Mouse (Mus musculus): Measurements from ENCODE around the gene Prpf38b. TPM values are rescaled to one million over a fixed set of nuclear protein-coding genes. Genes with fewer than 3 reads are reported as not detected.

The Prpf38b gene
- 57.8 and 58.1 TPM in 2 replicates for polyA plus RNA-seq (2014; fragmentation: Nextera tagmentation; extraction: Ambion mirVana)

DNA sequence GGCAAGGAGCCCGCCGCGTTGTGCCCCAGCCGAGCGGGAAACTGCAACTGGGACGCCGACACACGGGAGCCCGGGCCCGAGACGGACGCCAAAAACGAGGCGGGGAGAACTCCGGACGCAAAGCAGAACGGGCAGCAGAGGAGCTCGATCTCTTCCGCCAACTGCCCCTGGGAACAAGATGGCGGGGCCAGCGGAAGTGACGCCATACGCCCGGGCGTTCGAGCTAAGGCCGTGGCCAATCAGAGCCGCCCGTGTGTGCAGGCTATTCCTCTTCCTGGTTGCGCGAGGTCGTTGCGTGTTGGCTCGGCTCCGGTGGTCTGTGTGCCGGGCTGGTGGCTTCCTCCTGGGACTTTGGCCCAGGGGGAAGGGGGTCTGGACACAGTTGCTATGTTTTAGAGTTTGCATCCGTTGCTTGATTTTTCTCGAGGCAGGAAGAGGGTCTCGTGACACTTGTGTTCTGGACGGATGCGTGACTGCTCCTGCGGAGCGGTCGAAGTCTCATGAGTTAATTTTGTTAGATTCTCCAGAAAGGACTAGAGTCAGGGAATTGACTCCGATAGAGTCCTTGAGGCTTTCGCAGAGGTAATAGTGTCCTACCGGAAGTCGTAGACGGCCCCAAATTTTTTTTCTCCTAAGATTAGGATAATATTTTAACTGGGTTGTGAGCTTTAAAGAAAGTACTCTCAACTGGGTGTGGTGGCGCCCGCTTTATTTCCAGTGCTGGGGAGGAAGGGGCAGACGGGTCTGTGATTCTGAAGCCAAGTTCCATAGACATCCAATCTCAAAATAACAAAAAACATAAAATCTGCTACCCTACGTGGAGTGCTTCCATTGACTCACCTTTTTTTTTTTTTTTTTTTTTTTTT is at the start of gene Prpf38b:
TSS of gene Prpf38b (minus strand) at position 180 of the 866 bp plus-strand sequence.
- Histone ChIP-seq H3K4me2 (ENCODE audit: low read depth, low read length) (peak within 1 kb of the TSS; percentile 89), H3K4me1 (ENCODE audit: control insufficient read depth, insufficient read depth, low read length) (peaks cover 8% of the 10 kb centered on the region), H3K9ac (ENCODE audit: low read depth, low read length) (peak within 1 kb of the TSS; percentile 92), H3K27ac (replicated peaks; ENCODE audit: low read depth, low read length) (peak within 1 kb of the TSS; percentile 99), H3K4me3 (ENCODE audit: low read depth, low read length) (peak within 1 kb of the TSS; percentile 91), H3K36me3 (ENCODE audit: control insufficient read depth, insufficient read depth, low read length) (peaks cover 16% of the 10 kb centered on the region), H3K27me3 (replicated peaks; ENCODE audit: control insufficient read depth, insufficient read depth, low read length) (no peaks in the 10 kb centered on the region), H3K9me3 (ENCODE audit: control insufficient read depth, low read length) (no peaks in the 10 kb centered on the region)
- ATAC-seq (ENCODE audit: low read depth) = peak; percentile 99
- WGBS = 1% methylated on average over 24 of the region's 53 CpGs
- DNase-seq (ENCODE audit: low spot score) = peak; percentile 99

DNA sequence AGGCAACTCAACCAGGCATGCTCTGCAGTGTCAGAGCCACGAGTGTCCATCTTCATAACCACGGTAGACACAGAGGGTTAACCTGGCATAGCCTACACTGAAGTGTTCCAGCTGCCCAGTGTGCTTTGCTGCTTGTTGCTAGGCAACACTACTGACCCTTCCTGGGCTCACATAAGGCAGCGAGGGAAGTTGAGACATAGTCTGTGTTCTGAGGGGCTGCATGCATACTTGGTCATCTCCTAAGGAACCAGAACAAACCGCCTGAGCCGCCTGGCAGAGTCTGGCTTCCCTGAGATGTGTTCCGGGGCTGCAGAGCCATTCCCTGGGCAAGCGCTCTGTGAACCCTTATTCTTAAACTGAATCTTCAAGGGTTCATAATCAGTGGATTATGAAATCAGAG is 49.7 kb upstream of the Prpf38b start:
- 0 out of 2 replicates have a peak, but pooled peaks cover 3% of the 10 kb centered on the region for H3K4me1 ChIP-seq (ENCODE audit: control insufficient read depth, insufficient read depth, low read length)
- no peak overlapping the region for H3K27ac ChIP-seq (replicated peaks; ENCODE audit: low read depth, low read length)
- no peaks in the 10 kb centered on the region for H3K36me3 ChIP-seq (ENCODE audit: control insufficient read depth, insufficient read depth, low read length)
- no peaks in the 10 kb centered on the region for H3K27me3 ChIP-seq (replicated peaks; ENCODE audit: control insufficient read depth, insufficient read depth, low read length)
- DNase-seq (ENCODE audit: low spot score) (no peak), ATAC-seq (ENCODE audit: low read depth) (peak; percentile 61; the same call in 1 of the 2 replicates)
- H3K9me3 ChIP-seq (ENCODE audit: control insufficient read depth, low read length) = no peaks in the 10 kb centered on the region
- no peak overlapping the region for H3K4me2 ChIP-seq (ENCODE audit: low read depth, low read length)
- WGBS = 39% methylated on average over 7 of the region's 7 CpGs
- H3K4me3 ChIP-seq (ENCODE audit: low read depth, low read length) = no peak overlapping the region
- no peak overlapping the region for H3K9ac ChIP-seq (ENCODE audit: low read depth, low read length)

DNA sequence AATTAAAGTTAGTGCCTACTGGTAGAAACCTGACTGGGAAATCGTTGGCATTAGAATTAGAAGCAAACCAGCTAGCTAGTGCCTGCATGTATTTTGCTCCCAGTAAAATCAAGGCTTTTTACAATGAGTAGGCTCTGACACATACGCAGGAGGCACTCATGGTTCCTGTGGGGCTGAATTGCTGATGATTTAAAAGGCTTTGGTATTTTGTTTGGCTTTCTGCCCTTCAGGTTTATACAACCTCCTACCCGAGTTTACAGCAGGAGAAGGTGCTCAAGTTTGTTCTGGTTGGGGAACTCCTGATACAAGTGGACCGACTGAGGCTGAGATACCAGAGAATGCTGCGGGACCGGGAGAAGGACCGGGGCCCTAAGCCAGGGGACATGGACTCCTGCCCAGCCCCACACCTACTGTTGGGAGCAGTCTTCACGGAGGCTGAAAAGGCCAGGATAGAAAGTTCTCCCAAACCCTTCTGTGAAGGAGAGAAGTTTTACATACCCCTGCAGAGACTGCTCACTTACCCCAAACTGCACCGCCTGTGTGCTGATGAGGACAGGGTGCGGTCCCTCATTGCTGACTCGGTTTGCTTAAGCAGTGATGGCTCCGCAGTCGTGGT is 48.3 kb upstream of the Prpf38b start:
- WGBS = 67% methylated on average over 13 of the region's 13 CpGs
- H3K27ac ChIP-seq (replicated peaks; ENCODE audit: low read depth, low read length) = no peak overlapping the region
- no peak overlapping the region for H3K9ac ChIP-seq (ENCODE audit: low read depth, low read length)
- H3K4me2 ChIP-seq (ENCODE audit: low read depth, low read length) = no peak overlapping the region
- ATAC-seq (ENCODE audit: low read depth) (no peak), DNase-seq (ENCODE audit: low spot score) (no peak)
- no peak overlapping the region for H3K4me3 ChIP-seq (ENCODE audit: low read depth, low read length)
- H3K9me3 ChIP-seq (ENCODE audit: control insufficient read depth, low read length) = no peaks in the 10 kb centered on the region
- no peaks in the 10 kb centered on the region for H3K27me3 ChIP-seq (replicated peaks; ENCODE audit: control insufficient read depth, insufficient read depth, low read length)
- H3K4me1 ChIP-seq (ENCODE audit: control insufficient read depth, insufficient read depth, low read length) = 0 out of 2 replicates have a peak, but pooled peaks cover 3% of the 10 kb centered on the region
- no peaks in the 10 kb centered on the region for H3K36me3 ChIP-seq (ENCODE audit: control insufficient read depth, insufficient read depth, low read length)

DNA sequence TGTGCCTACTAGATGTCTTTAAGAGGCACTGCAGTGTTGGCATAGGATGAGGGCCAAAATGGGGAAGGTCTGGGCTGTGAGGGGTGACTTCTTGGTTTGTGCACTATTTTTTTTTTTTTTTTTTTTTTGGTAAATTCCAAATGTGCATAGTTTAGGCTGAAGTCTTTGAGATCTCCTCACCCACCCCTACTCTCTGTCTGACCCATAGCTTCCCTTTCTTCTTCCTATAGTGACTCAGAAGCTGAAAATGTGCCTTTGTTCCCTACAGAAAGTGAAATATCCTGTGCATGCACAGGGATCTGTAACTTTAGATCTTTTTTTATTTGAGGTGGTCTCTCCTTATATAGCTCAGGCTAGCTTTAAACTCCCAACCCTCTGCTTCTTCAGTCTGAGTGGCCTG is 46.4 kb upstream of the Prpf38b start:
- no peaks in the 10 kb centered on the region for H3K36me3 ChIP-seq (ENCODE audit: control insufficient read depth, insufficient read depth, low read length)
- 0 out of 2 replicates have a peak, but pooled peaks cover 3% of the 10 kb centered on the region for H3K4me1 ChIP-seq (ENCODE audit: control insufficient read depth, insufficient read depth, low read length)
- no peak overlapping the region for H3K27ac ChIP-seq (replicated peaks; ENCODE audit: low read depth, low read length)
- no peaks in the 10 kb centered on the region for H3K27me3 ChIP-seq (replicated peaks; ENCODE audit: control insufficient read depth, insufficient read depth, low read length)
- H3K9me3 ChIP-seq (ENCODE audit: control insufficient read depth, low read length) = no peaks in the 10 kb centered on the region
- H3K4me2 ChIP-seq (ENCODE audit: low read depth, low read length) = no peak overlapping the region
- ATAC-seq (ENCODE audit: low read depth) = no peak
- H3K4me3 ChIP-seq (ENCODE audit: low read depth, low read length) = no peak overlapping the region
- DNase-seq (ENCODE audit: low spot score) = no peak
- H3K9ac ChIP-seq (ENCODE audit: low read depth, low read length) = no peak overlapping the region

DNA sequence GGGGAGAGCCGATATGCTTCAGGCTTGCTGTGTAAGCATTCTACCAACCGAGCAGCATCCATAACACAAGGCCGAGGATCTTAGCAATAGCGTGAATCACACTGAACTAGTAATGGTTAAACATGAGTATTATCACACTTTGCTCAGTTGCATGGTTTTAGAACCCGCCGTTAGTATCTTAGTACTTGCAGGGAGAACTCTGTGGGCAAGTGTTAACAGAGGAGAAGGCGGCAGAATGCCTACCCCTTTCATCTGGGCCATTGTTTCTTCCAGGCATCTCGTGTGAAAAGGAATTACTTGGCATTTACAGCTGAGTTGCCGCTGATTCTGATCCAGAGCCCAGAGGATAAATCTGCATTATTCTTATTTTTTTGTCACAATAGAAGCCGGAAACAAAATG is 29.5 kb upstream of the Prpf38b start:
- no peaks in the 10 kb centered on the region for H3K36me3 ChIP-seq (ENCODE audit: control insufficient read depth, insufficient read depth, low read length)
- no peak for DNase-seq (ENCODE audit: low spot score)
- no peak overlapping the region for H3K4me2 ChIP-seq (ENCODE audit: low read depth, low read length)
- H3K4me1 ChIP-seq (ENCODE audit: control insufficient read depth, insufficient read depth, low read length) = no peaks in the 10 kb centered on the region
- H3K4me3 ChIP-seq (ENCODE audit: low read depth, low read length) = no peak overlapping the region
- H3K9ac ChIP-seq (ENCODE audit: low read depth, low read length) = no peak overlapping the region
- H3K9me3 ChIP-seq (ENCODE audit: control insufficient read depth, low read length) = no peaks in the 10 kb centered on the region
- no peak overlapping the region for H3K27ac ChIP-seq (replicated peaks; ENCODE audit: low read depth, low read length)
- no peak for ATAC-seq (ENCODE audit: low read depth)
- H3K27me3 ChIP-seq (replicated peaks; ENCODE audit: control insufficient read depth, insufficient read depth, low read length) = no peaks in the 10 kb centered on the region
- WGBS = 88% methylated on average over 10 of the region's 10 CpGs

DNA sequence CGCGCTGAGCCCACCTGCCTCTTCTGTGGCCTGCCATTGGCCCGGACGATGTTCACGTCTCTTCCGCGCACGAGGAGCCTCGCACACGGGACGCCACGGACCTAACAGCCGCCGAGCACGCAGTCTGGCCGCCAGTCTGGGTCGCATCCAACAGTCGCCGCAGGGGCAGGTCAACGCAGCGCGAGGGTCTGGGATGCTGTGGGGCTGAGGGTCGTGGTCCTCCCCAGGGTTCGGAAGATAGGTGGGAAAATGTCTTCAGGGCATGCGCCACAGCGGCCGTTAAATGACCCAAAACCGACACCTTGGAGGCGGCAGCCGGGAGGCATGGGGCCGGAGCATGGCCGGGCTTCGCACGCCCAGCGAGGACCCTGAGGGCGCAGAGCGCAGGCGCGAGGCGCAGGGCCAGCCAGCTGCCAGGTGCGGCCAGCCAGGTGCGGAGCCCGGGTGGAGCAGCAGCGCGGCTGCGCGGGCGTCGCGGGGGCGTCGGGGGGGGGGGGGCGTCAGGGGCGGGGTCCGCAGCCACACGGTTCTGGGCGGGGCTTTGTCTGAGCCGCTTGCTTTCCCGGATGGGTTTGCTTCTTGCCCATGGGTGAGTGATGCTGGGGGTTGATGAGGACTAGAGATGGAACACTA is 28.6 kb upstream of the Prpf38b start, which contains the start of gene Gm9857:
TSS of gene Gm9857 (minus strand) at position 445 of the 633 bp plus-strand sequence.
- Histone ChIP-seq H3K27ac (replicated peaks; ENCODE audit: low read depth, low read length) (no peak within 1 kb of the TSS), H3K27me3 (replicated peaks; ENCODE audit: control insufficient read depth, insufficient read depth, low read length) (no peaks in the 10 kb centered on the region), H3K4me3 (ENCODE audit: low read depth, low read length) (peak within 1 kb of the TSS; percentile 35), H3K9me3 (ENCODE audit: control insufficient read depth, low read length) (no peaks in the 10 kb centered on the region), H3K4me2 (ENCODE audit: low read depth, low read length) (peak within 1 kb of the TSS; percentile 61), H3K4me1 (ENCODE audit: control insufficient read depth, insufficient read depth, low read length) (no peaks in the 10 kb centered on the region), H3K9ac (ENCODE audit: low read depth, low read length) (peak within 1 kb of the TSS; percentile 46), H3K36me3 (ENCODE audit: control insufficient read depth, insufficient read depth, low read length) (no peaks in the 10 kb centered on the region)
- peak; percentile 85 for ATAC-seq (ENCODE audit: low read depth)
- WGBS = 68% methylated on average over 33 of the region's 59 CpGs
- DNase-seq (ENCODE audit: low spot score) = peak; percentile 31

DNA sequence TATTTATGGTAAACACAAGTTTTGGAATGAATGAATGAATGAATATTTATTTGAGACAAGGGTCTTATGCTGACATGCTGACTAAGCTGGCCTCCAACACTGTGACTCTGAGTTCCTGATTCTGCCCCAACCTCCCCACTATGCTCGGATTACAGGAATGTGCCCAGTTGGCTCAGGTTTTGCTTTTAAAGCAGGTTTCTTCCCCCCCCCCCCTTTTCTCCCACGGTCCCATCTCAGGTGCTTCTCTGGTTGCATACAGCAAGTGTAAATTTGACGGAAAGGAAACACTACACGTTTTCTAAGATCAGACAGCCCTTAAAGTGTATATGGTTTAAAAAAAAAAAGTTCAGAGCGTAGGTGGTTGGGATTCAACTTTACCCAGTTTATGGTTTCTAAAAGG is 28.0 kb upstream of the Prpf38b start, which contains the start of gene Henmt1:
TSS of gene Henmt1 (plus strand) at position 301 of the 400 bp plus-strand sequence.
- DNase-seq (ENCODE audit: low spot score) = no peak
- no peak within 1 kb of the TSS for H3K27ac ChIP-seq (replicated peaks; ENCODE audit: low read depth, low read length)
- no peaks in the 10 kb centered on the region for H3K27me3 ChIP-seq (replicated peaks; ENCODE audit: control insufficient read depth, insufficient read depth, low read length)
- peak within 1 kb of the TSS; percentile 35 for H3K4me3 ChIP-seq (ENCODE audit: low read depth, low read length)
- WGBS = 75% methylated on average over 5 of the region's 5 CpGs
- H3K4me1 ChIP-seq (ENCODE audit: control insufficient read depth, insufficient read depth, low read length) = no peaks in the 10 kb centered on the region
- ATAC-seq (ENCODE audit: low read depth) = no peak
- H3K9ac ChIP-seq (ENCODE audit: low read depth, low read length) = peak within 1 kb of the TSS; percentile 46
- peak within 1 kb of the TSS; percentile 61 for H3K4me2 ChIP-seq (ENCODE audit: low read depth, low read length)
- H3K9me3 ChIP-seq (ENCODE audit: control insufficient read depth, low read length) = no peaks in the 10 kb centered on the region
- no peaks in the 10 kb centered on the region for H3K36me3 ChIP-seq (ENCODE audit: control insufficient read depth, insufficient read depth, low read length)

DNA sequence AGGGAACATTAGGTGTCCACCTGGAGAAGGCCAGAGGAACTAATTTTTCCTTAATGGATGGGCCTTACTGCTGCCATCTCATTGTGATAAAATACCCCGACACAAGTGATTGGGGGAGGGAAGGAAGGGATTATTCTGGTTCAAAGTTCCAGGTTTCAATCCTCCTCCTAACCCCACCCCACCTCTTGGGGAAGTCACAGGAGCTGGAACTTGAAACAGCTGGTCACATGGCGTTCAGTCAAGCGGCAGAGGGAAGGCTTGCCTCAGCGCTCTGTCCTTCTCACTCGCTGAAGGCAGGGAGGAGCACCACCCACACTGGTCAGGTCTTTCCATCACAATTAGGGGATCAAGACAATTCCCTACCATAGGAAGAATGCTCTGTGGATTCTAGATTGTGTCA is 27.2 kb upstream of the Prpf38b start:
- WGBS = 85% methylated on average over 5 of the region's 5 CpGs
- DNase-seq (ENCODE audit: low spot score) = no peak

More for the DNA sequence above, 27.2 kb upstream of the Prpf38b start:
- H3K27me3 ChIP-seq (replicated peaks; ENCODE audit: control insufficient read depth, insufficient read depth, low read length) = no peaks in the 10 kb centered on the region
- no peak overlapping the region for H3K4me3 ChIP-seq (ENCODE audit: low read depth, low read length)
- no peaks in the 10 kb centered on the region for H3K9me3 ChIP-seq (ENCODE audit: control insufficient read depth, low read length)
- no peaks in the 10 kb centered on the region for H3K36me3 ChIP-seq (ENCODE audit: control insufficient read depth, insufficient read depth, low read length)
- H3K9ac ChIP-seq (ENCODE audit: low read depth, low read length) = no peak overlapping the region
- no peak for ATAC-seq (ENCODE audit: low read depth)
- no peak overlapping the region for H3K4me2 ChIP-seq (ENCODE audit: low read depth, low read length)
- no peak overlapping the region for H3K27ac ChIP-seq (replicated peaks; ENCODE audit: low read depth, low read length)
- H3K4me1 ChIP-seq (ENCODE audit: control insufficient read depth, insufficient read depth, low read length) = no peaks in the 10 kb centered on the region
